Mouse (Mus musculus) heart, embryonic 16.5 days (tissue): ENCODE results near the gene Igfals. TPM values are rescaled to one million over a fixed set of nuclear protein-coding genes. Genes with fewer than 3 reads are reported as not detected.

Experiments
- ATAC-seq: fragments of 200-750 bp; cut with Nextera tagmentation; replicated peaks from 2 replicates; pipeline ENCODE4 v1.8.0; 2017; ENCODE audit warnings: moderate number of reproducible peaks; ENCODE audit not compliant: insufficient read depth, low FRiP score; ENCODE audit errors: extremely low read depth
- H3K27ac ChIP-seq: fragments of 300-500 bp; sonication (generic); 2 replicates; pipeline ENCODE4 v1.5.1; 2014; ENCODE audit warnings: mild to moderate bottlenecking, low read length, control low read depth, moderate library complexity
- H3K27me3 ChIP-seq: fragments of 300-500 bp; sonication (generic); 2 replicates; pipeline ENCODE4 v1.6.1; 2014; ENCODE audit warnings: low read length, mixed read lengths; ENCODE audit not compliant: control insufficient read depth, insufficient read depth
- H3K36me3 ChIP-seq: fragments of 300-500 bp; sonication (generic); 2 replicates; pipeline ENCODE4 v1.6.1; 2014; ENCODE audit not compliant: control insufficient read depth, insufficient read depth
- H3K4me1 ChIP-seq: fragments of 300-500 bp; sonication (generic); 2 replicates; pipeline ENCODE4 v1.6.1; 2014; ENCODE audit warnings: low read length, mixed read lengths; ENCODE audit not compliant: control insufficient read depth, insufficient read depth
- H3K4me2 ChIP-seq: fragments of 300-500 bp; sonication (generic); 2 replicates; pipeline ENCODE4 v1.6.1; 2014; ENCODE audit warnings: low read depth, mild to moderate bottlenecking, control low read depth, low read length
- H3K4me3 ChIP-seq: fragments of 300-500 bp; sonication (generic); 2 replicates; pipeline ENCODE4 v1.5.1; 2014; ENCODE audit warnings: mild to moderate bottlenecking, control low read depth, low read length
- H3K9ac ChIP-seq: fragments of 300-500 bp; sonication (generic); 2 replicates; pipeline ENCODE4 v1.6.1; 2014; ENCODE audit warnings: low read length, control low read depth
- H3K9me3 ChIP-seq: fragments of 300-500 bp; sonication (generic); replicated peaks from 2 replicates; pipeline ENCODE4 v1.6.1; 2016; ENCODE audit warnings: low read length; ENCODE audit not compliant: control insufficient read depth
- WGBS: fragments of 180-500 bp; shearing (Covaris S2); extraction: QIAGEN DNeasy Blood & Tissue Kit; methylation state at CpG from one replicate; pipeline ENCODE4 v1.1.7; 2014; 5-methylcytosine and 5-hydroxymethylcytosine counted together
- polyA plus RNA-seq: library from polyadenylated mRNA; unstranded; fragments of >200 nt; fragmentation: Nextera tagmentation; extraction: Ambion mirVana; gene quantifications from 2 replicates; pipeline ENCODE4 v1.2.1, GENCODE M21; 2015

Igfals gene
- polyA plus RNA-seq, 1 experiment from 2014 or later = 0.70 TPM

GRCm38 (mm10) chr17:24902671-24903474 is 37.1 kb downstream of the Igfals start:
- 72% methylated on average over 9 of the region's 9 CpGs for WGBS
- H3K36me3 ChIP-seq = peaks cover 72% of the 10 kb centered on the region
- H3K9ac ChIP-seq = no peak overlapping the region
- no peak overlapping the region for H3K4me3 ChIP-seq
- H3K4me1 ChIP-seq = peaks cover 3% of the 10 kb centered on the region; the same call in 1 of the 2 replicates
- no peak overlapping the region for H3K27ac ChIP-seq
- no peaks in the 10 kb centered on the region for H3K9me3 ChIP-seq
- no peaks in the 10 kb centered on the region for H3K27me3 ChIP-seq
- no peak for ATAC-seq
- H3K4me2 ChIP-seq = no peak overlapping the region

DNA sequence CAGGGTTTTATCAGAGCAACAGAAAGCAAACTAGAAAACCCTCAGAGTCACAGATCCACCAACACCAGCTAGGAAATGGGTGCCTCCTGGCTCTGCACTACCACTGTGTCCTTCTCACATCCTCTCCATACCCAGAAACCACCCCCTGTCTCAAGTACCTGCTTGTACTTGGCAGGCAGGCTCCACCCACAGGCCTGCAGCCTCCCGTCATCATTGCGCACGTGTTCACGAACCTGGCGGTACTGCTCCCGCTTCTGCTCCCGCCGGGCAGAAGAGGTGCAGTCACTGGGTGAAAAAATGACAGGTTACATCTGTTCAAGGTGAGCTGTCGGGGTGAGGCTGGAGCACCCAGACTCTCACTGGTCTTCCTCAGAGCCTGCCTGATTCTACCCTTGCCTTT is 38.0 kb downstream of the Igfals start:
- Histone ChIP-seq H3K4me2 (no peak overlapping the region), H3K4me3 (no peak overlapping the region), H3K36me3 (peaks cover 75% of the 10 kb centered on the region), H3K9me3 (no peaks in the 10 kb centered on the region), H3K9ac (no peak overlapping the region), H3K4me1 (0 out of 2 replicates have a peak, but pooled peaks cover 3% of the 10 kb centered on the region), H3K27me3 (no peaks in the 10 kb centered on the region), H3K27ac (no peak overlapping the region)
- 82% methylated on average over 9 of the region's 9 CpGs for WGBS
- ATAC-seq = no peak

GRCm38 (mm10) chr17:24907591-24907990 is 41.8 kb downstream of the Igfals start:
- WGBS = 92% methylated on average over 2 of the region's 2 CpGs
- peaks cover 59% of the 10 kb centered on the region for H3K36me3 ChIP-seq

DNA sequence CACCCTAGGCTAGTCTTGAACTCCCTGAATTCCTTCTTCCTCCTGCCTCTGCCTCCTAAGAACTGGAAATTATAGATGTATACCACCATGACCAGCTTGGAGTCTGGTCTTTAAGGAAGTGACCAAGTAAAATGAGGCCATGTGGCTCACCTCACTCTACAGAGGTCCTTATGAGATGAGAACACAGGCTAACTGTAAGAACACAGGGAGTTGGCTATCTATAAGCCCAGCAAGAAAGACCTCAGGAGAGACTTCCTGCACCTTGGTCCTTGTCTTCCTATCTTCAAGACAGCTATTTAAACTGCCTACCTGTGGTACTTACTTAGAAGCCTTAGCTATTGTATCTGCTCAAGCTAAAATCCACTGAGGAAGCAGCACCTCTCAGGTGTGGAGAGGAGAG is 48.2 kb downstream of the Igfals start:
- Histone ChIP-seq H3K27me3 (no peaks in the 10 kb centered on the region), H3K9ac (no peak overlapping the region), H3K27ac (no peak overlapping the region), H3K4me2 (no peak overlapping the region), H3K4me1 (no peaks in the 10 kb centered on the region), H3K9me3 (no peaks in the 10 kb centered on the region), H3K36me3 (peaks cover 67% of the 10 kb centered on the region), H3K4me3 (no peak overlapping the region)
- no peak for ATAC-seq

More at GRCm38 (mm10) chr17:24907591-24907990, 41.8 kb downstream of the Igfals start:
- H3K9ac ChIP-seq = no peak overlapping the region
- H3K9me3 ChIP-seq = no peaks in the 10 kb centered on the region
- H3K4me1 ChIP-seq = no peaks in the 10 kb centered on the region
- H3K27ac ChIP-seq = no peak overlapping the region
- H3K4me3 ChIP-seq = no peak overlapping the region
- no peaks in the 10 kb centered on the region for H3K27me3 ChIP-seq
- no peak for ATAC-seq
- H3K4me2 ChIP-seq = no peak overlapping the region

DNA sequence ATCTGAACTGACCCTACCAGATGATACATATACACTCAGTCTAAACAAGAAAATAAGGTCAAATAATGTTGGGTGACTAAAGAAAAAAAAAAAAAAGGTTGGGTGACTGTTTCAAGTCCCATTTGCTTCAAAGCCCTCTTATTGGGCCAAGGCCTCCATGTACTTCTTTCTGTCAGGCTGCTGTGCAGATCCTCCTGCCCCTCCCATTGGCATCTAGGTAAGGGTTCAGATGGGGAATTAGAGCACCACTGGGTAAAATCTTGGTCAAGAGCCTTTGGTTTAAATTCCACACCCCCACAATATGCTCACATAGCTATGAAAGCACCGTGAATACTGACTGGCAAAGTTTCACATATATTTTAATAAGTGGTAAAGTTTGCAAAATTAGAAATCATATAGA is 57.4 kb downstream of the Igfals start:
- Histone ChIP-seq H3K9me3 (no peaks in the 10 kb centered on the region), H3K4me2 (no peak overlapping the region), H3K4me3 (no peak overlapping the region), H3K36me3 (peaks cover 62% of the 10 kb centered on the region), H3K27me3 (no peaks in the 10 kb centered on the region), H3K27ac (no peak overlapping the region), H3K4me1 (no peaks in the 10 kb centered on the region), H3K9ac (no peak overlapping the region)
- WGBS = 94% methylated on average over 1 of the region's 1 CpGs
- no peak for ATAC-seq

- Histone ChIP-seq H3K36me3 (peaks cover 20% of the 10 kb centered on the region), H3K4me1 (peaks cover 7% of the 10 kb centered on the region), H3K27ac (no peak overlapping the region), H3K9me3 (no peaks in the 10 kb centered on the region), H3K4me2 (no peak overlapping the region), H3K27me3 (no peaks in the 10 kb centered on the region), H3K9ac (no peak overlapping the region), H3K4me3 (no peak overlapping the region)
- 74% methylated on average over 1 of the region's 1 CpGs for WGBS
- ATAC-seq = no peak
Observed at GRCm38 (mm10) chr17:24929506-24929905, 63.7 kb downstream of the Igfals start.

Other genes with a start within 250 kb of the Igfals start
- gene Tsc2, start 233.4 kb upstream of the Igfals start, polyA plus RNA-seq = 48.1 and 53.3 TPM in 2 replicates
- 11.2 and 12.7 TPM in 2 replicates for gene Nthl1, start 233.3 kb upstream of the Igfals start, polyA plus RNA-seq
- 50.8 and 63.9 TPM in 2 replicates for gene Slc9a3r2, start 215.7 kb upstream of the Igfals start, polyA plus RNA-seq
- 0.62 TPM in 1 of 2 replicates, not detected in the other for gene Npw, start 207.5 kb upstream of the Igfals start, polyA plus RNA-seq
- gene Zfp598, start 196.3 kb upstream of the Igfals start, polyA plus RNA-seq = 11.9 and 17.0 TPM in 2 replicates
- 0.60 and 0.67 TPM in 2 replicates for gene Syngr3, start 176.0 kb upstream of the Igfals start, polyA plus RNA-seq
- 27.6 and 29.7 TPM in 2 replicates for gene Gfer, start 169.8 kb upstream of the Igfals start, polyA plus RNA-seq
- gene Noxo1, start 169.8 kb upstream of the Igfals start, polyA plus RNA-seq = 0.97 and 1.2 TPM in 2 replicates
- 44.3 and 47.5 TPM in 2 replicates for gene Tbl3, start 158.3 kb upstream of the Igfals start, polyA plus RNA-seq
- gene Rnf151, start 147.9 kb upstream of the Igfals start, polyA plus RNA-seq = not detected in 2 replicates
- gene Rps2, start 147.9 kb upstream of the Igfals start, polyA plus RNA-seq = 843 and 891 TPM in 2 replicates
- 570 and 615 TPM in 2 replicates for gene Ndufb10, start 141.5 kb upstream of the Igfals start, polyA plus RNA-seq
- gene Rpl3l, start 138.2 kb upstream of the Igfals start, polyA plus RNA-seq = 1.7 and 2.4 TPM in 2 replicates
- gene Msrb1, start 129.4 kb upstream of the Igfals start, polyA plus RNA-seq = 19.0 and 21.2 TPM in 2 replicates
- gene Hs3st6, start 113.0 kb upstream of the Igfals start, polyA plus RNA-seq = 0.21 and 0.36 TPM in 2 replicates
- not detected in 2 replicates for gene Meiob, start 61.7 kb upstream of the Igfals start, polyA plus RNA-seq
- gene Hagh, start 25.9 kb upstream of the Igfals start, polyA plus RNA-seq = 69.1 and 71.8 TPM in 2 replicates
- 50.2 and 59.9 TPM in 2 replicates for gene Fahd1, start 15.6 kb upstream of the Igfals start, polyA plus RNA-seq
- gene Nubp2, start 20.4 kb downstream of the Igfals start, polyA plus RNA-seq = 37.9 and 38.3 TPM in 2 replicates
- gene Spsb3, start 20.6 kb downstream of the Igfals start, polyA plus RNA-seq = 33.7 and 34.0 TPM in 2 replicates
- 18.2 and 20.4 TPM in 2 replicates for gene Eme2, start 29.1 kb downstream of the Igfals start, polyA plus RNA-seq
- gene Mrps34, start 29.1 kb downstream of the Igfals start, polyA plus RNA-seq = 86.8 and 94.8 TPM in 2 replicates
- gene Nme3, start 30.5 kb downstream of the Igfals start, polyA plus RNA-seq = 38.2 and 42.1 TPM in 2 replicates
- 30.1 and 33.0 TPM in 2 replicates for gene Mapk8ip3, start 71.0 kb downstream of the Igfals start, polyA plus RNA-seq
- gene Jpt2, start 94.7 kb downstream of the Igfals start, polyA plus RNA-seq = 79.3 and 82.5 TPM in 2 replicates
- gene Cramp1l, start 149.8 kb downstream of the Igfals start, polyA plus RNA-seq = 3.9 and 4.2 TPM in 2 replicates
- 11.6 TPM in 2 replicates for gene Ift140, start 150.1 kb downstream of the Igfals start, polyA plus RNA-seq
- gene Tmem204, start 217.6 kb downstream of the Igfals start, polyA plus RNA-seq = 26.7 and 36.1 TPM in 2 replicates
- 31.3 and 31.7 TPM in 2 replicates for gene Telo2, start 250.0 kb downstream of the Igfals start, polyA plus RNA-seq